Mouse (Mus musculus) hindbrain, embryonic 15.5 days (tissue): Measurements from ENCODE around the gene Btg3. TPM values are rescaled to one million over a fixed set of nuclear protein-coding genes. Genes with fewer than 3 reads are reported as not detected.
A peak's percentile ranks its signal among the peaks of the same experiment; 100 is the strongest.

Experiments used
- ATAC-seq: fragments of 200-750 bp; cut with Nextera tagmentation; 2 replicates; pipeline ENCODE4 v1.8.0; 2017; ENCODE audit warnings: low read depth, moderate number of reproducible peaks, moderate TSS enrichment; ENCODE audit not compliant: low FRiP score
- H3K27ac ChIP-seq: fragments of 300-500 bp; sonication (generic); replicated peaks from 2 replicates; pipeline ENCODE4 v1.5.1; 2015; ENCODE audit warnings: mild to moderate bottlenecking, inconsistent platforms
- H3K27me3 ChIP-seq: fragments of 300-500 bp; sonication (generic); 2 replicates; pipeline ENCODE4 v1.6.1; 2015; ENCODE audit warnings: control low read depth, inconsistent platforms
- H3K36me3 ChIP-seq: fragments of 300-500 bp; sonication (generic); 2 replicates; pipeline ENCODE4 v1.6.1; 2015; ENCODE audit warnings: control low read depth, inconsistent platforms
- H3K4me1 ChIP-seq: fragments of 300-500 bp; sonication (generic); replicated peaks from 2 replicates; pipeline ENCODE4 v1.6.1; 2015; ENCODE audit warnings: control low read depth, inconsistent platforms
- H3K4me2 ChIP-seq: fragments of 300-500 bp; sonication (generic); 2 replicates; pipeline ENCODE4 v1.6.1; 2015; ENCODE audit warnings: moderate library complexity, mild to moderate bottlenecking, inconsistent platforms
- H3K4me3 ChIP-seq: fragments of 300-500 bp; sonication (generic); 2 replicates; pipeline ENCODE4 v1.5.1; 2015; ENCODE audit warnings: mild to moderate bottlenecking, inconsistent platforms
- H3K9ac ChIP-seq: fragments of 300-500 bp; sonication (generic); 2 replicates; pipeline ENCODE4 v1.6.1; 2015; ENCODE audit warnings: inconsistent platforms
- H3K9me3 ChIP-seq: fragments of 300-500 bp; sonication (generic); 2 replicates; pipeline ENCODE4 v1.6.1; 2016; ENCODE audit warnings: control low read depth, inconsistent platforms
- WGBS: fragments of 180-500 bp; shearing (Covaris S2); methylation state at CpG from one replicate; pipeline ENCODE4 v1.1.7; 2015; 5-methylcytosine and 5-hydroxymethylcytosine counted together
- polyA plus RNA-seq: library from polyadenylated mRNA; unstranded; fragments of >200 nt; fragmentation: Nextera tagmentation; extraction: Ambion mirVana; gene quantifications from 2 replicates; pipeline ENCODE4 v1.2.1, GENCODE M21; 2015

Btg3 gene
- 18.3 and 22.8 TPM in 2 replicates for polyA plus RNA-seq

GRCm38 (mm10) chr16:78376745-78377570 is at the start of gene Btg3:
TSS of gene Btg3 (minus strand) at chr16:78377192.
- no peaks in the 10 kb centered on the region for H3K36me3 ChIP-seq
- peak within 1 kb of the TSS; percentile 81 for H3K4me2 ChIP-seq
- WGBS: 3% methylated on average over 37 of the region's 57 CpGs
- peaks cover 11% of the 10 kb centered on the region for H3K4me1 ChIP-seq
- peak within 1 kb of the TSS; percentile 69 for H3K9ac ChIP-seq
- peak; percentile 97 for ATAC-seq
- H3K9me3 ChIP-seq: no peaks in the 10 kb centered on the region
- H3K27me3 ChIP-seq: no peaks in the 10 kb centered on the region
- peak within 1 kb of the TSS; percentile 97 for H3K4me3 ChIP-seq
- H3K27ac ChIP-seq: peak within 1 kb of the TSS; percentile 64

DNA sequence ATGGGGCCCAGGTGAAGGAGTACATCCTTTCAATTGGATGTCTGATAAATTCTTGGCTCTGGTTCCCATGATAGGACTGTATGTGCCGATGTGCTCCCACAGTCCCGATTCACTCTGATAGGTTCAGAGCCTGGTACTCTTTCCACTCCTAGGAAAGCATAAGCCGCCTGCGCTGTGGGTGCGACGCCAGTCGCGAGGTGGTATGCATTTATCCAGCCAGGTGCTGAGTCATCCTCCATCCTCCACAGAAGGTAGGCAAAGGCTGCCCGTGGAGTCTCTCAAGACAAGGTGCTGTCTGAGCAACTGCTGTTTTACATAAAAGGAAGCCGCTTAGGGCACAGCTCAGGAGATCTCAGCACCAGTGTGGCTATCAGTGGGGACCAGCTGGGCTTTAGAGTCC is 40.7 kb upstream of the Btg3 start:
- Histone ChIP-seq H3K4me1 (no peaks in the 10 kb centered on the region), H3K27ac (no peak overlapping the region), H3K4me2 (no peak overlapping the region), H3K36me3 (no peaks in the 10 kb centered on the region), H3K9me3 (no peaks in the 10 kb centered on the region), H3K4me3 (no peak overlapping the region), H3K9ac (no peak overlapping the region), H3K27me3 (no peaks in the 10 kb centered on the region)
- ATAC-seq: no peak
- WGBS: 73% methylated on average over 10 of the region's 10 CpGs

DNA sequence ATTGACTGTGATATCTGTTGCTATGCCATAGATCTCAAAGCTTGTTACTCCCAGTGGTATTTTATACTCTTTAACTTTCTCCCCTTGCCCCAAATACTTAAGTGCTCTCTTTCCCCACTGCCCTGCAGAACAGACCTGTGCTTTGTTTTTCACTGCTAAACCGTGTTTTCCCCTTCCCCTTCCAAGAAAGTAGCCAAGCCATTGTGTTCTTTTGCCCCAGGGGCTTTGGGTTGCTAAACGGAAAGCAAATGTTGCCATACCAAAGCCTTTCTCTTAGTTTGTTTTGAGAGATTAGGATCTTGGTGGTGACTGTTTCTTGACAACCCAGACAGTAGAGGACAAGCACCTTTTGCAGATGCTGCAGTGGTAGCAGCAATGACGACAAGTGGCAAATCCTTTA is 39.5 kb upstream of the Btg3 start:
- WGBS: 16% methylated on average over 3 of the region's 3 CpGs
- no peaks in the 10 kb centered on the region for H3K27me3 ChIP-seq
- no peak overlapping the region for H3K4me3 ChIP-seq
- H3K4me2 ChIP-seq: no peak overlapping the region
- no peak overlapping the region for H3K9ac ChIP-seq
- no peak overlapping the region for H3K27ac ChIP-seq
- no peak for ATAC-seq
- no peaks in the 10 kb centered on the region for H3K36me3 ChIP-seq
- no peaks in the 10 kb centered on the region for H3K9me3 ChIP-seq
- no peaks in the 10 kb centered on the region for H3K4me1 ChIP-seq

- Histone ChIP-seq H3K36me3 (no peaks in the 10 kb centered on the region), H3K27ac (no peak overlapping the region), H3K9ac (no peak overlapping the region), H3K9me3 (no peaks in the 10 kb centered on the region), H3K27me3 (no peaks in the 10 kb centered on the region), H3K4me2 (no peak overlapping the region), H3K4me3 (no peak overlapping the region), H3K4me1 (no peaks in the 10 kb centered on the region)
- 92% methylated on average over 10 of the region's 10 CpGs for WGBS
- no peak for ATAC-seq
Measured at GRCm38 (mm10) chr16:78409991-78410390, 33.0 kb upstream of the Btg3 start.

DNA sequence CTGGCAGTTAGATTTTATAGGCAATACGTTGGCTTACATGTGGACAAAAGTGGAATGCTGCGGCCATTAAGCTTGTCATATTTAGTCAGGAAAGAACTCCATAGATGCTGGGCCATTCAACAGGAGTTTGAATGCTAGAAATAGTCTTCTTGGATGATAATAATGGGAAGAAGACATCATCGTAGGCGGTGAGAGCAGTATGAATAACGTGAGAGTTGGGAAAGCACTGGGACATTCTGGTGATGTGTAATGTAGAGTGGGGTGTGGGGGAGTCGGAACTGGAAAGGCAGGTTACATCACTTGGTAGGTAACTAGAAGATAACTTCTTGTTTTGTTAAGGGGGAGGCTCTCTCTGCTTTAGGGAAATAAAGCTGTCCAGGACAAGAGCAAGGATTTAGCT is 30.9 kb upstream of the Btg3 start:
- Histone ChIP-seq H3K36me3 (no peaks in the 10 kb centered on the region), H3K27ac (no peak overlapping the region), H3K9ac (no peak overlapping the region), H3K4me1 (no peaks in the 10 kb centered on the region), H3K4me3 (no peak overlapping the region), H3K9me3 (no peaks in the 10 kb centered on the region), H3K27me3 (no peaks in the 10 kb centered on the region), H3K4me2 (no peak overlapping the region)
- no peak for ATAC-seq
- WGBS: 94% methylated on average over 6 of the region's 6 CpGs

DNA sequence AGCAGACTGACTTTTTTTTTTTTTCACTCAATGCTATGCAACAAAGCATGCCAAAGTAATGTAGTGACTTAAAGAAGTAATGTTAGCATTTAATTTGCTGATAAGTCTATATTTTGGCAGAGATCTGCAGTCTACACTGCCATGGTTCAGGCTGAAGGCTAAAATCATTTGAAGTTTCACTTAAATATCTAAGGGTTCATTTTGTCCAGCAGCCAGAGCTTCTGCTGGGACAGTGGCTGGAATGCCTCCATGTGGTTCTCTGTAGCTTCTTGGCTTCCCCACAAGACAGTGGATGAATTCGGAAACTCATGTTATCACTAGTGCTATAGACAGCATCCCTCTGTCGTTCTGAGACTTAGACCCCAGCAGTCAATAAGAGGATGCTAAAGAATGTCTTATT is 29.7 kb upstream of the Btg3 start:
- Histone ChIP-seq H3K4me2 (no peak overlapping the region), H3K4me3 (no peak overlapping the region), H3K36me3 (no peaks in the 10 kb centered on the region), H3K27me3 (no peaks in the 10 kb centered on the region), H3K27ac (no peak overlapping the region), H3K4me1 (no peaks in the 10 kb centered on the region), H3K9me3 (no peaks in the 10 kb centered on the region), H3K9ac (no peak overlapping the region)
- WGBS: 81% methylated on average over 2 of the region's 2 CpGs
- ATAC-seq: no peak

DNA sequence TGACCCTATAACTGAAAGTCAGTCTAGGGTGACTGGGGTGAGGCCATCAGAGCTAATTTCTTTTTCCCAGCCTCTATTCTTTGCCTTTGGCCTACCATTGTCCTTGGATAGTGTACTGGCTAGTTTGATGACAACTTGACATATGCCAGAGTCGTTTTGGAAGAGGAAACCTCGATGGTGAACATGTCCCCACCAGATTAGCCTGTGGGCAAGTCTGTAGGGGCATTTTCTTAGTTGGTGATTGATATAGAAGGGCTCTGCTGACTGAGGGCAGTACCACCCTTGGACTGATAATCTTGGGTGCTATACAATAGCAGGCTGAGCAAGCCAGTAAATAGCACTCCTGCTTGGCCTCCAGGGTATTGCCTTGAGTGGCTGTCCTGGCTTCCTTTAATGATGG is 25.3 kb upstream of the Btg3 start:
- H3K4me1 ChIP-seq: no peaks in the 10 kb centered on the region
- ATAC-seq: no peak
- no peak overlapping the region for H3K4me3 ChIP-seq
- no peaks in the 10 kb centered on the region for H3K36me3 ChIP-seq
- 63% methylated on average over 2 of the region's 2 CpGs for WGBS
- H3K9me3 ChIP-seq: no peaks in the 10 kb centered on the region
- no peaks in the 10 kb centered on the region for H3K27me3 ChIP-seq
- no peak overlapping the region for H3K4me2 ChIP-seq
- no peak overlapping the region for H3K9ac ChIP-seq
- no peak overlapping the region for H3K27ac ChIP-seq

GRCm38 (mm10) chr16:78399423-78399822 is 22.4 kb upstream of the Btg3 start:
- ATAC-seq: no peak
- H3K4me3 ChIP-seq: no peak overlapping the region
- H3K27me3 ChIP-seq: no peaks in the 10 kb centered on the region
- H3K9ac ChIP-seq: no peak overlapping the region
- H3K4me2 ChIP-seq: no peak overlapping the region
- no peak overlapping the region for H3K27ac ChIP-seq
- H3K4me1 ChIP-seq: no peaks in the 10 kb centered on the region
- H3K9me3 ChIP-seq: no peaks in the 10 kb centered on the region
- 94% methylated on average over 3 of the region's 3 CpGs for WGBS
- no peaks in the 10 kb centered on the region for H3K36me3 ChIP-seq

- no peak overlapping the region for H3K4me2 ChIP-seq
- no peak for ATAC-seq
- no peak overlapping the region for H3K4me3 ChIP-seq
- no peaks in the 10 kb centered on the region for H3K27me3 ChIP-seq
- WGBS: 92% methylated on average over 6 of the region's 6 CpGs
- no peaks in the 10 kb centered on the region for H3K4me1 ChIP-seq
- H3K27ac ChIP-seq: no peak overlapping the region
- no peak overlapping the region for H3K9ac ChIP-seq
- no peaks in the 10 kb centered on the region for H3K36me3 ChIP-seq
- H3K9me3 ChIP-seq: no peaks in the 10 kb centered on the region
Measured at GRCm38 (mm10) chr16:78398734-78399133, 21.7 kb upstream of the Btg3 start.

- Histone ChIP-seq H3K9ac (no peak overlapping the region), H3K27ac (no peak overlapping the region), H3K27me3 (no peaks in the 10 kb centered on the region), H3K36me3 (no peaks in the 10 kb centered on the region), H3K4me1 (no peaks in the 10 kb centered on the region), H3K4me2 (no peak overlapping the region), H3K4me3 (no peak overlapping the region), H3K9me3 (no peaks in the 10 kb centered on the region)
- ATAC-seq: no peak
- 74% methylated on average over 2 of the region's 2 CpGs for WGBS
Measured at GRCm38 (mm10) chr16:78391354-78391753, 14.4 kb upstream of the Btg3 start.

- no peak overlapping the region for H3K4me2 ChIP-seq
- H3K36me3 ChIP-seq: no peaks in the 10 kb centered on the region
- H3K27ac ChIP-seq: no peak overlapping the region
- H3K27me3 ChIP-seq: no peaks in the 10 kb centered on the region
- no peak for ATAC-seq
- H3K4me3 ChIP-seq: no peak overlapping the region
- WGBS: 79% methylated on average over 3 of the region's 3 CpGs
- H3K9me3 ChIP-seq: no peaks in the 10 kb centered on the region
- no peak overlapping the region for H3K9ac ChIP-seq
- H3K4me1 ChIP-seq: no peaks in the 10 kb centered on the region
Measured at GRCm38 (mm10) chr16:78389986-78390385, 13.0 kb upstream of the Btg3 start.

DNA sequence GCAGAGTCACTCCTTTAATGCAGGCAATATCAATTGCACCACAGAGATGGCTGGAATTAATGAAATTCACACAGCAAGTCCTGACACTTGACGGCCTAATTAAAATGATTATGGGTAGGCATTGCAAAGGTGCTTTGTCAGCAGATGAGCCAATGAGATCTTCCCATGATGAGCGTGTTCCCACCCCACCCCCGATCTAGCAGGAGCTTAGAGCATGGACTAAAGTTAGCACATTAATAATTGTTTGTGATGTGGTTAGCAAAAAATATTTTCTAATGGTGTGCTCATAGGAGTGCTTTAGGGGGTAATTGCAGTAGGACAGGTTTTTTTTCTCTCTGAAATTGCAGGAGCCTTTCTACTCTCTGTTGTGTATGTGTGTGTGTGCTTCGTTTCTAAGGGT is 12.1 kb upstream of the Btg3 start:
- H3K4me1 ChIP-seq: no peaks in the 10 kb centered on the region
- no peaks in the 10 kb centered on the region for H3K9me3 ChIP-seq
- no peak for ATAC-seq
- WGBS: 61% methylated on average over 4 of the region's 4 CpGs
- no peak overlapping the region for H3K9ac ChIP-seq
- no peaks in the 10 kb centered on the region for H3K27me3 ChIP-seq
- no peaks in the 10 kb centered on the region for H3K36me3 ChIP-seq
- no peak overlapping the region for H3K4me3 ChIP-seq
- H3K4me2 ChIP-seq: no peak overlapping the region
- H3K27ac ChIP-seq: no peak overlapping the region

DNA sequence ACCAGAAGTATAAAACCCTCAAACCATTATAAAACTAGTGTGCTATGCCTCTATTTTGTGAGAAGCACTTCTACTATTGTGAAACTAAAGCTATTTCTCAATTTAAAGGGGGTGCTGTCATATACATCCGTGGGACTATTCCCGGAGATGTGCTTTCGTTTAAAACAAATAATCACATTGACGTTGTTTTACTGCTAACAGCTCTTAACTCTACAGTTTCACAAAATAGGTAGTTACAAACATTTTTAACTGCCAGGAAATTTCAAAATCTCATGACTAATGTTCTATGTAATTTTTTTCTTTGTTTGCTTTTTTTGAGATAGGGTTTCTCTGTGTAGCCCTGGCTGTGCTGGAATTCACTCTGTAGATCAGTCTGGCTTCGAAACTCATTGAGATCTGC is 1.5 kb upstream of the Btg3 start:
- H3K4me3 ChIP-seq: no peak overlapping the region
- 93% methylated on average over 5 of the region's 5 CpGs for whole genome bisulfite sequencing
- no peak overlapping the region for H3K27ac ChIP-seq
- H3K4me2 ChIP-seq: no peak overlapping the region
- H3K4me1 ChIP-seq: peaks cover 11% of the 10 kb centered on the region
- H3K9ac ChIP-seq: no peak overlapping the region
- no peaks in the 10 kb centered on the region for H3K9me3 ChIP-seq
- no peaks in the 10 kb centered on the region for H3K27me3 ChIP-seq
- no peaks in the 10 kb centered on the region for H3K36me3 ChIP-seq
- no peak for ATAC-seq
